Mouse (Mus musculus) left cerebral cortex, postnatal 36 days (tissue): ENCODE measurements around the gene Wscd2. TPM values are rescaled to one million over a fixed set of nuclear protein-coding genes. Genes with fewer than 3 reads are reported as not detected.

ENCODE experiments used
- DNase-seq, 2 experiments: peaks; one replicate each; pipeline ENCODE4 v3.0.0; 2021 to 2022; ENCODE audit warnings: low spot score in 2 of 2, mixed read lengths in 1 of 2
- intact Hi-C: fragments of 180-260 bp; cut with DNase I; formaldehyde crosslinking; loops from one replicate; pipeline ENCODE4 v1.15.1; 2025
- total RNA-seq, 2 experiments: library from RNA; stranded (reverse); gene quantifications; 2 replicates each; pipeline ENCODE4 v1.2.3; 2021

Wscd2 gene
- total RNA-seq, 2 experiments from 2014 or later: 51.5 to 66.8 TPM

GRCm38 (mm10) chr5:113596780-113597353 lies 106.7 kb downstream of the Wscd2 start:
- DNase-seq: no peak
- intact Hi-C loops: no loop called here

- intact Hi-C loops: no loop called here
- no peak for DNase-seq
These were observed 110.0 kb downstream of the Wscd2 start for GRCm38 (mm10) chr5:113600181-113600580.

GRCm38 (mm10) chr5:113600803-113601202 lies 110.7 kb downstream of the Wscd2 start:
- intact Hi-C loops: no loop called here
- DNase-seq: no peak

GRCm38 (mm10) chr5:113603471-113603870 lies 113.3 kb downstream of the Wscd2 start:
- intact Hi-C loops: no loop called here
- no peak for DNase-seq

- DNase-seq: no peak
- intact Hi-C loops: no loop called here
These were observed 114.6 kb downstream of the Wscd2 start for GRCm38 (mm10) chr5:113604758-113605157.

- no peak for DNase-seq
- intact Hi-C loops: no loop called here
These were observed 116.0 kb downstream of the Wscd2 start for GRCm38 (mm10) chr5:113606121-113606520.

DNA sequence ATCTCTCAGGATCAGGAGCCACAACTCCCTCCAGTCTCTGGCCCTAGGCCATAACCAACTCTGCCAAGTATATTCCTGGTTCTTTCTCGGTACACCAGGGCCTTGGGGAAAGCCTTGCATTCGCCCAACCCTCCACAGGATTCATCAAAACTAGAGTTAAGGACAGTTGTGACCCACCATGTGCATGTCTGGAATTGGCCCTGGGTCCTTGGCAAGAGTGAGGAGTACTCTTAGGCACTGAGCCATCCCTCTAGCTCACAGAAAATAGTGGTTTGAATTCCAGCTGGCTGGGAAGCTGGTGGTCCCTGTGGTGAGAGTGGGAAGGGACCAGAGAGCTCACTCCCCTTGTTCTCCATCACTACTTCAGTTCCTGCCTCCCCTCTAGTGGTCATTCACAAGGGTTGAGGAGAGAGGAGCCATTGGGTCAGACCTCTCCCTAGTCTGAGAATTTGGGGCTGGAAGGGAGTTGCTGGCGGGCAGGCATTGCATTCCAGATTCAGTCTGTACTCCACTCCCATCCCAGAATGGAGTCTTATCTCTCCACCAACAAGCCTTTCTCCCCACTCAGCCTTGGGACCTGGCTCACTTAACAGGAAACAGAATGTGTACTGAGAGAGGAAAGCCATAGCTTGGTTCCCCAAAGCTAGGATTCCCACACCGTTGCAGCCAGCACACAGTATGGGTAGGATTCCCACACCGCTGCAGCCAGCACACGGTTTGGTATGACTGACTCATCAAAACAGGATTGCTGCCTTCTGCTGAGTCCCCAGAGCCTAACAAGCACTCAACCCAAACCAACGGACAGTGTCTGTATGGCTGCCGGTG lies 117.0 kb downstream of the Wscd2 start:
- no peak for DNase-seq
- intact Hi-C loops: no loop called here

DNA sequence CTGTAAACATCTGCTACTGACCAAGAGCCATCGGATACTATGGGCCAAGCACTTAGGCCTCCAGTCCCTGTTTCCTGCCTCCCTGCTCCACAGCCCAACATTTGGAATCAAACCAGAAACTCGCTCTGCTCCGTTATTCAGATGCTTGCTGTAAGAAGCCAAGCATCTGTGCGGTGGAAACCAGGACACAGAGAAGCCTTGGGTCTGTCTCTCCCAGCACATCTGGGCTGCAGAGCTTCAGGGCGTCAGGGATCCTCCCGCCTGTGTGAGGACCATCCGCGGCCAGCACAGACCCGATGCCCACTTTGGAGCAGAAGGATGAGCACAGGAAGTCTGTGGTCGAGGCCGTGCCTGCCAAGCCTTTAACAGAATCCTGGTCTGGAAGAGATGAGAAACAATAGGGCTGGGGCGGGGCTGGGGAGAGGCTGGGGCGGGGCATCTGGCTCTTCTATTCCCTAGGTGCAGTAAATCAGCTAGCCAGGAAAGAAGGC lies 117.9 kb downstream of the Wscd2 start:
- intact Hi-C loops: no loop called here
- no peak for DNase-seq

- DNase-seq: no peak
- intact Hi-C loops: no loop called here
These were observed 118.4 kb downstream of the Wscd2 start for GRCm38 (mm10) chr5:113608511-113608910.

DNA sequence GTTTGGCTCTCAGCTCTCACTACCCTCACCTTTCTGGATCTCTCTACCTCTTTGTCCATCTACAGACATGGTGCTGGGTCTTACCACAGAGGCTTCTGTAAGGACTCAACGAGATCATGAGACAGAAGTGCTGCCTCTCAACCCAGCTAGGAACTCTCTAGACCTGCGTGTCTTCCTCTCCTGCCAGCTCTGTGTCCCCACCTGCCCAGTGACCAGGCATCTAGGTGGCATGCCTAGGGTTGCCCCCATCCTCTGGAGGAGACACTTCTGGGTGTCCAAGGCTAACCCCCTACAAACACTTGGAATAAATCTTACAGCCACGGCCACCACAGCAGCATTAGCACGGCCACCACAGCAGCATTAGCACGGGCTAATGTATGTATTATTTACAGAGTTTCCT lies 119.8 kb downstream of the Wscd2 start:
- DNase-seq: no peak
- intact Hi-C loops: no loop called here

- no peak for DNase-seq
- intact Hi-C loops: no loop called here
These were observed 120.4 kb downstream of the Wscd2 start for GRCm38 (mm10) chr5:113610490-113610889.

- no peak for DNase-seq
- intact Hi-C loops: no loop called here
These were observed 121.0 kb downstream of the Wscd2 start for GRCm38 (mm10) chr5:113611131-113611530.

DNA sequence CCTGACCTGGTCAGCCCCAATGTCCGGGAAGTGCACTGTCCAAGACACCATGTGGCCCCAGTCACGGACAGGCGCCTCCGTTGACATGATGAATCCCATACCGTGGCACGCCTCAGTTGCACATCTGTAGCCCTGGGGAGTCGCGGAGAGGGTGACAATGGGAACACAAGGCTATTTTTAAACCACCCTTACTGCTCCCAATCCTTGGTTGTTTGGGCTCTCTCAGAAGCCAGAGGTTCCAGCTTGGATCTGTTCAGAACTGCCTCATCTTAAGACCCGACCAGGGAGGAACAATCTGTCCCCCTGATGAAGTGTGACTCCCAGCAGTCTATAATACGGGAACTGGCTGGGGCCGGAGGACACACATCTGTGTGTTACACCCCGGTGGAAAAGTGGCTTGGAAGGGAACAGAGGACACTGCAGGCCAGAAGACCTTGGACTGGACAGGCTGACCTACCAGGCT lies 121.7 kb downstream of the Wscd2 start:
- DNase-seq: no peak
- intact Hi-C loops: no loop called here

DNA sequence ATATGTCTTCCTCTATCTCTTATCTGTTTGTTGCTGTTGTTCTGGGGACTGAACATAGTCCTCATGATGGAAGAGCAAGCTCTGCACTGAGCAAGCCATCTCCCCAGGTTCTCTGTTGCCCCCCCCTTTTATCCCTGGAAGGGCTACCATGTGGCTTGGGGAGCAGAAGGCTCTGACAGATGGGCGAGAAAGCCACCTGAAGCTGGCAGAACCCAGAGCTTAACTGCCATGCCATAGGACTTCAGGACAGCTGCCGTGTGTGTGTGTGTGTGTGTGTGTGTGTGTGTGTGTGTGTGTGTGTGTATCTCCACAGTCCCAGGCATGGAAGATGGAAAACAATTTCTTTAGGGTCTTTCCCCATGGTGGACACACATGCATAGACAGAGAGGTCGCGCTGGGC lies 128.6 kb downstream of the Wscd2 start:
- DNase-seq: no peak
- intact Hi-C loops: no loop called here

DNA sequence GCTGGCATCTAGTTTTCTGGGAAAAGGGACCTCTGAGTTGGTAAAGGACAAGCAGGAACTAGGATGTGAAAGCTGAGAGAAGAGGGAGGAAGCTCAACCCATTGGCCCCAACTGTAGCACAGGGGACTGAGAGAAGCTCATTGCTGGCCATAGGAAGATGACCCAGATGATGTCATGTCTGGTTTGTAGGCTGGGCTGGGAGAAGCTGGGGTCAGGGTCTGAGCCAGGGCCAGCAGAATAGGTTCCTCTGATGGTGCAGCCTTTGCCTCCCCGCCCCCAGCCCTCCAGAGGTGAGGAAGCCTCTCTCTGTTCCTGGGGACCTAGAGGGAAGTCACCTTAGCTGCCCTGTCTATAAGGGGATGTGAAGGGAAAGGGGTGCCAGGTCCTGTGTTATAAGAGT lies 129.0 kb downstream of the Wscd2 start:
- intact Hi-C loops: no loop called here
- DNase-seq: no peak

DNA sequence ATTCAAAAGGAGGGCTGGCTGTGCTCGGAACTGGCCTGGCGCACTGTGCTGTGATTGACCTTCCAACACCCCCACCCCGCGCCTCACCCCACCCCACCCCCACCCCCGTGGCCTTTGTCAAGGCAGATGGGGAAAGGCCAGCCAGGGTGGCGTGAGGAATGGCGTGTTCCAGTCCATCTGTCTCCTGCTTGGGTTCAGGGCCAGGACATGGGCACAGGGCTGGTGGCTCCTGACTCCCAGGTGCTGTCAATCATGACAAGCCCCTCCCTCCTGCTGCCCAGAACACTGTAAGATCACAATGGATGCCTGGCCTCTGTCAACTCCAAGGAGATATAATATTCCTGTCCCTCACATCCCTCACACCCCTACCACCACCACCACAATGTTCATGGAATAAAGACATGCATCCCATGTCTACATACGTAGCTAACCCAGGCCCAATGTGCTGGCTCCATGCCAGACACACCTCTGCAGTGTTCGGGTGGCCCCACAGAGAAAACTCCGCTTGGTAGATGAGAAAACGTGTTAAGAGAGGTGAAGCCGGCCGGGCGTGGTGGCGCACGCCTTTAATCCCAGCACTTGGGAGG lies 130.1 kb downstream of the Wscd2 start:
- no peak for DNase-seq
- intact Hi-C loops: no loop called here

- DNase-seq: no peak
- intact Hi-C loops: no loop called here
These were observed 130.9 kb downstream of the Wscd2 start for GRCm38 (mm10) chr5:113620999-113621398.

DNA sequence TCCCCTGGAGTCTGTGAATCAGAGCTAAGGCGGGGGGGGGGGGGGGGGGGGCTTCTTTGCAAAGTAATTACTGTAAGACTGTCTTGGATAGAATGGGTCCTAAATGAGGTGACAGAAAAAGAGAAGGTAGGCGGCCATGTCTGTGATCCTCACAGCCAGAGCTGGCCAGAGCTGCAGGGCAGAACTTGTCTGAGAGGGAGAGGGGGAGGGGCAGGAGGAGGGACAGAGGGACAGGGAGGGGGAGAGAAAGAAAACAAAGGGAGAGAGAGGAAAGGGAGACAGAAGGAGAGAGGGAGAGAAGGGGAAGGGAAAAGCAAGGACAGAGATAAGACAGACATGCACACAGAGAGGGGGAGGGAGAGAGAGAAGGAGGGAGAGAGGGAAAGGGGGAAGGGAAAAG lies 132.9 kb downstream of the Wscd2 start:
- DNase-seq: no peak
- intact Hi-C loops: no loop called here

DNA sequence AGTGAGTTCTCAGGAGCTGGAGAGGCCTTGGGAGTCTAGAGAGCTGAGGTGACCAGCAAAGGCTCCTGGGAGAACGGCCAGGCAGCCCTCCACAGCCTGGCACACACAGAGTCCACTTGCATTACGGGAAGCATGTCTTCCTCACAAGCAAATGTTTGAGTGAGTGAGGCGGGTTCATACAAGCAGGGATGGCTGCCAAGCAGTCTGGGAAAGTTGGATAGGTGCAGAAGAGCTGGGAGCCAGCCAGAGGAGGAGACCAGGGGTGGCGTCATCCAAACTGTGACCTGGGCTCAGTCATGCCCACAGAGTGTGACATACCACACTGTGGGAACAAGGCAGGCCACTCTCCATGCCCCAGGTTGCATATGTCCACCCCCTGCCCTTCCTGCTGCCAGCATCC lies 134.9 kb downstream of the Wscd2 start:
- DNase-seq: no peak
- intact Hi-C loops: no loop called here

- intact Hi-C loops: no loop called here
- DNase-seq: no peak
These were observed 136.2 kb downstream of the Wscd2 start for GRCm38 (mm10) chr5:113626352-113626751.

- DNase-seq: no peak
- intact Hi-C loops: no loop called here
These were observed 136.9 kb downstream of the Wscd2 start for GRCm38 (mm10) chr5:113626991-113627390.
